Mouse (Mus musculus) liver, embryonic 12.5 days (tissue): ENCODE data around the gene Mon1a. TPM values are rescaled to one million over a fixed set of nuclear protein-coding genes. Genes with fewer than 3 reads are reported as not detected.
A peak's percentile ranks its signal among the peaks of the same experiment; 100 is the strongest.

Source experiments
- ATAC-seq: fragments of 200-750 bp; cut with Nextera tagmentation; 2 replicates; pipeline ENCODE4 v1.8.0; 2017; ENCODE audit warnings: moderate number of reproducible peaks, mild to moderate bottlenecking, moderate library complexity
- H3K27ac ChIP-seq: fragments of 300-500 bp; sonication (generic); 2 replicates; pipeline ENCODE4 v1.5.1; 2016; ENCODE audit warnings: mild to moderate bottlenecking
- H3K27me3 ChIP-seq: fragments of 300-500 bp; sonication (generic); replicated peaks from 2 replicates; pipeline ENCODE4 v1.6.1; 2016; ENCODE audit warnings: mild to moderate bottlenecking, moderate library complexity
- H3K36me3 ChIP-seq: fragments of 300-500 bp; sonication (generic); 2 replicates; pipeline ENCODE4 v1.6.1; 2016; ENCODE audit warnings: mild to moderate bottlenecking, moderate library complexity
- H3K4me1 ChIP-seq: fragments of 300-500 bp; sonication (generic); 2 replicates; pipeline ENCODE4 v1.6.1; 2016
- H3K4me2 ChIP-seq: fragments of 300-500 bp; sonication (generic); 2 replicates; pipeline ENCODE4 v1.6.1; 2016; ENCODE audit warnings: mild to moderate bottlenecking, moderate library complexity
- H3K4me3 ChIP-seq: fragments of 300-500 bp; sonication (generic); 2 replicates; pipeline ENCODE4 v1.5.1; 2016; ENCODE audit warnings: mild to moderate bottlenecking, moderate library complexity
- H3K9ac ChIP-seq: fragments of 300-500 bp; sonication (generic); 2 replicates; pipeline ENCODE4 v1.6.1; 2016; ENCODE audit warnings: mild to moderate bottlenecking, moderate library complexity
- H3K9me3 ChIP-seq: fragments of 300-500 bp; sonication (generic); replicated peaks from 2 replicates; pipeline ENCODE4 v1.6.1; 2016; ENCODE audit warnings: mild to moderate bottlenecking, moderate library complexity
- WGBS: fragments of 180-500 bp; shearing (Covaris S2); methylation state at CpG from one replicate; pipeline ENCODE4 v1.1.7; 2016; ENCODE audit not compliant: insufficient replicate concordance; 5-methylcytosine and 5-hydroxymethylcytosine counted together
- polyA plus RNA-seq: library from polyadenylated mRNA; unstranded; fragments of >200 nt; fragmentation: Nextera tagmentation; extraction: Ambion mirVana; gene quantifications from 2 replicates; pipeline ENCODE4 v1.2.1, GENCODE M21; 2016

The Mon1a gene
- polyA plus RNA-seq, 1 experiment from 2014 or later = 7.4 TPM

- Histone ChIP-seq H3K27me3 (peaks cover 45% of the 10 kb centered on the region), H3K9me3 (no peaks in the 10 kb centered on the region), H3K4me2 (no peak overlapping the region), H3K9ac (no peak overlapping the region), H3K4me3 (no peak overlapping the region), H3K27ac (no peak overlapping the region), H3K4me1 (peaks cover 36% of the 10 kb centered on the region), H3K36me3 (no peaks in the 10 kb centered on the region)
- 75% methylated on average over 15 of the region's 15 CpGs for WGBS
- ATAC-seq = no peak
Observed at GRCm38 (mm10) chr9:107910025-107910769, 22.2 kb downstream of the Mon1a start.

- H3K4me1 ChIP-seq = no peaks in the 10 kb centered on the region; the same call in 1 of the 2 replicates
- H3K36me3 ChIP-seq = no peaks in the 10 kb centered on the region
- 69% methylated on average over 16 of the region's 16 CpGs for WGBS
- no peak for ATAC-seq
- no peak overlapping the region for H3K4me2 ChIP-seq
- peaks cover 80% of the 10 kb centered on the region for H3K27me3 ChIP-seq
- H3K27ac ChIP-seq = no peak overlapping the region
- H3K9me3 ChIP-seq = no peaks in the 10 kb centered on the region
- H3K4me3 ChIP-seq = no peak overlapping the region
- no peak overlapping the region for H3K9ac ChIP-seq
Observed at GRCm38 (mm10) chr9:107914764-107915420, 26.9 kb downstream of the Mon1a start.

- Histone ChIP-seq H3K4me1 (no peaks in the 10 kb centered on the region), H3K4me3 (no peak overlapping the region), H3K36me3 (no peaks in the 10 kb centered on the region), H3K9ac (no peak overlapping the region), H3K27ac (no peak overlapping the region), H3K27me3 (peaks cover 68% of the 10 kb centered on the region), H3K9me3 (no peaks in the 10 kb centered on the region), H3K4me2 (no peak overlapping the region)
- WGBS = 39% methylated on average over 13 of the region's 13 CpGs
- no peak for ATAC-seq
Observed at GRCm38 (mm10) chr9:107917895-107918608, 30.1 kb downstream of the Mon1a start.

- Histone ChIP-seq H3K27me3 (peaks cover 70% of the 10 kb centered on the region), H3K4me3 (no peak overlapping the region), H3K9ac (no peak overlapping the region), H3K4me2 (no peak overlapping the region), H3K9me3 (no peaks in the 10 kb centered on the region), H3K36me3 (no peaks in the 10 kb centered on the region), H3K27ac (no peak overlapping the region), H3K4me1 (peaks cover 3% of the 10 kb centered on the region; the same call in 1 of the 2 replicates)
- WGBS = 55% methylated on average over 6 of the region's 6 CpGs
- ATAC-seq = no peak
Observed at GRCm38 (mm10) chr9:107918884-107919283, 30.9 kb downstream of the Mon1a start.

- Histone ChIP-seq H3K36me3 (no peaks in the 10 kb centered on the region), H3K27me3 (peaks cover 70% of the 10 kb centered on the region), H3K4me3 (no peak overlapping the region), H3K9me3 (no peaks in the 10 kb centered on the region), H3K4me1 (peaks cover 3% of the 10 kb centered on the region; the same call in 1 of the 2 replicates), H3K27ac (no peak overlapping the region), H3K4me2 (no peak overlapping the region), H3K9ac (no peak overlapping the region)
- WGBS = 64% methylated on average over 5 of the region's 5 CpGs
- no peak for ATAC-seq
Observed at GRCm38 (mm10) chr9:107919441-107919840, 31.5 kb downstream of the Mon1a start.

GRCm38 (mm10) chr9:107923021-107923420 is 35.1 kb downstream of the Mon1a start:
- no peak for ATAC-seq
- 24% methylated on average over 7 of the region's 7 CpGs for WGBS
- H3K9ac ChIP-seq = no peak overlapping the region

GRCm38 (mm10) chr9:107923956-107924355 is 36.0 kb downstream of the Mon1a start:
- no peaks in the 10 kb centered on the region for H3K9me3 ChIP-seq
- no peak overlapping the region for H3K4me2 ChIP-seq
- WGBS = 39% methylated on average over 6 of the region's 6 CpGs
- H3K4me3 ChIP-seq = no peak overlapping the region
- H3K36me3 ChIP-seq = no peaks in the 10 kb centered on the region
- H3K27me3 ChIP-seq = peaks cover 53% of the 10 kb centered on the region
- H3K27ac ChIP-seq = no peak overlapping the region
- H3K4me1 ChIP-seq = peaks cover 11% of the 10 kb centered on the region; the same call in 1 of the 2 replicates
- ATAC-seq = peak; percentile 15; the same call in 1 of the 2 replicates
- H3K9ac ChIP-seq = no peak overlapping the region

More at GRCm38 (mm10) chr9:107923021-107923420, 35.1 kb downstream of the Mon1a start:
- Histone ChIP-seq H3K4me3 (no peak overlapping the region), H3K36me3 (no peaks in the 10 kb centered on the region), H3K27ac (no peak overlapping the region), H3K9me3 (no peaks in the 10 kb centered on the region), H3K27me3 (peaks cover 55% of the 10 kb centered on the region), H3K4me1 (peaks cover 7% of the 10 kb centered on the region; the same call in 1 of the 2 replicates), H3K4me2 (no peak overlapping the region)

- Histone ChIP-seq H3K4me3 (no peak overlapping the region), H3K27ac (no peak overlapping the region), H3K27me3 (peaks cover 49% of the 10 kb centered on the region), H3K4me2 (no peak overlapping the region), H3K9ac (no peak overlapping the region), H3K36me3 (no peaks in the 10 kb centered on the region), H3K9me3 (no peaks in the 10 kb centered on the region), H3K4me1 (peaks cover 11% of the 10 kb centered on the region; the same call in 1 of the 2 replicates)
- no peak for ATAC-seq
- WGBS = 34% methylated on average over 3 of the region's 3 CpGs
Observed at GRCm38 (mm10) chr9:107925251-107925650, 37.3 kb downstream of the Mon1a start.

- 35% methylated on average over 9 of the region's 9 CpGs for WGBS
- Histone ChIP-seq H3K4me3 (no peak overlapping the region), H3K4me2 (no peak overlapping the region), H3K4me1 (peaks cover 11% of the 10 kb centered on the region; the same call in 1 of the 2 replicates), H3K9me3 (no peaks in the 10 kb centered on the region), H3K9ac (no peak overlapping the region), H3K36me3 (no peaks in the 10 kb centered on the region), H3K27ac (no peak overlapping the region), H3K27me3 (peaks cover 64% of the 10 kb centered on the region)
- ATAC-seq = no peak
Observed at GRCm38 (mm10) chr9:107926920-107927420, 39.0 kb downstream of the Mon1a start.

- Histone ChIP-seq H3K4me2 (no peak overlapping the region), H3K27ac (no peak overlapping the region), H3K27me3 (peaks cover 70% of the 10 kb centered on the region), H3K4me3 (no peak overlapping the region), H3K4me1 (peaks cover 11% of the 10 kb centered on the region; the same call in 1 of the 2 replicates), H3K9ac (no peak overlapping the region), H3K9me3 (no peaks in the 10 kb centered on the region), H3K36me3 (no peaks in the 10 kb centered on the region)
- ATAC-seq = no peak
- 80% methylated on average over 5 of the region's 5 CpGs for WGBS
Observed at GRCm38 (mm10) chr9:107927749-107928148, 39.8 kb downstream of the Mon1a start.

GRCm38 (mm10) chr9:107928169-107928568 is 40.2 kb downstream of the Mon1a start, which contains the start of gene Actl11:
Actl11 (plus strand) TSS chr9:107928469.
- peaks cover 71% of the 10 kb centered on the region for H3K27me3 ChIP-seq
- no peak within 1 kb of the TSS for H3K9ac ChIP-seq
- H3K27ac ChIP-seq = no peak within 1 kb of the TSS
- WGBS = 57% methylated on average over 3 of the region's 3 CpGs
- no peaks in the 10 kb centered on the region for H3K9me3 ChIP-seq
- no peak within 1 kb of the TSS for H3K4me2 ChIP-seq
- H3K36me3 ChIP-seq = no peaks in the 10 kb centered on the region
- H3K4me1 ChIP-seq = peaks cover 11% of the 10 kb centered on the region; the same call in 1 of the 2 replicates
- no peak within 1 kb of the TSS for H3K4me3 ChIP-seq
- no peak; the same call in 1 of the 2 replicates for ATAC-seq
